Comparison of ENCODE assay signal across 26 mouse cellular contexts in genomic region chr5:118575909-118576308, GRCm38 (mm10). TPM values are rescaled to one million over a fixed set of nuclear protein-coding genes. Genes with fewer than 3 reads are reported as not detected.
DNase-seq lines count a peak whose midpoint lies in the region; ATAC-seq and TF ChIP-seq lines count a peak whose summit lies in the region.
"Had no signal": no experiment of that assay in that cellular context is flagged by ENCODE, and none has a peak within 500 bp of the region (broad histone marks: within the 10 kb centered on the region; RNA-seq: fewer than 3 reads in every experiment).

No protein-coding gene starts in this region.

- no peak for TF ChIP-seq CTCF in layer of hippocampus, adult 2 months (conservative IDR thresholded peaks at IDR 0.05)

- H3K4me3 ChIP-seq in forebrain, embryonic 12.5 days (replicated peaks): no peak overlapping the region
- no peak overlapping the region for H3K4me3 ChIP-seq in forebrain, embryonic 15.5 days
- H3K4me3 ChIP-seq in hindbrain, embryonic 15.5 days: no peak overlapping the region
- H3K4me3 ChIP-seq in hindbrain, embryonic 11.5 days (ENCODE audit: low read depth, low read length): no peak overlapping the region
- H3K4me3 ChIP-seq in layer of hippocampus, adult 2 months: no peak overlapping the region
- H3K4me3 ChIP-seq: embryonic facial prominence, embryonic 10.5 days; embryonic facial prominence, embryonic 15.5 days; heart, adult 2 months; left cerebral cortex, adult 2 months; limb, embryonic 12.5 days; liver, embryonic 15.5 days had no signal

- no peak for ATAC-seq in forebrain, embryonic 12.5 days (ENCODE audit: low FRiP score)
- ATAC-seq in forebrain, embryonic 15.5 days (replicated peaks): no peak
- 0 out of 2 replicates have a peak, but pooled peaks have one; percentile 31 for ATAC-seq in hindbrain, embryonic 15.5 days (ENCODE audit: low FRiP score, low read depth)
- ATAC-seq in hindbrain, embryonic 11.5 days (ENCODE audit: low FRiP score): no peak
- ATAC-seq in erythroblast, adult 5-6 weeks (replicated peaks; ENCODE audit: low FRiP score, poor library complexity, severe bottlenecking): no peak
- ATAC-seq: forebrain, postnatal 0 days; hindbrain, embryonic 16.5 days; intestine, postnatal 0 days had no signal

- 64% methylated on average over 6 of the region's 6 CpGs for WGBS in forebrain, embryonic 12.5 days
- WGBS in forebrain, embryonic 15.5 days: 62% methylated on average over 6 of the region's 6 CpGs
- 43% methylated on average over 6 of the region's 6 CpGs for WGBS in hindbrain, embryonic 15.5 days
- WGBS in hindbrain, embryonic 11.5 days: 52% methylated on average over 6 of the region's 6 CpGs

- no peaks in the 10 kb centered on the region for H3K27me3 ChIP-seq in forebrain, embryonic 12.5 days
- H3K27me3 ChIP-seq in forebrain, embryonic 15.5 days: no peaks in the 10 kb centered on the region
- no peaks in the 10 kb centered on the region for H3K27me3 ChIP-seq in hindbrain, embryonic 15.5 days
- no peaks in the 10 kb centered on the region for H3K27me3 ChIP-seq in hindbrain, embryonic 11.5 days (ENCODE audit: control insufficient read depth, insufficient read depth, low read length)
- H3K27me3 ChIP-seq: embryonic facial prominence, embryonic 15.5 days; limb, embryonic 12.5 days; liver, embryonic 15.5 days had no signal

- peaks cover 48% of the 10 kb centered on the region for H3K4me1 ChIP-seq in forebrain, embryonic 12.5 days
- peaks cover 76% of the 10 kb centered on the region for H3K4me1 ChIP-seq in forebrain, embryonic 15.5 days
- peaks cover 62% of the 10 kb centered on the region for H3K4me1 ChIP-seq in hindbrain, embryonic 15.5 days (replicated peaks)
- H3K4me1 ChIP-seq in hindbrain, embryonic 11.5 days (replicated peaks; ENCODE audit: control insufficient read depth, insufficient read depth, low read length): no peaks in the 10 kb centered on the region; the same call in 1 of the 2 replicates

- H3K9ac ChIP-seq in forebrain, embryonic 12.5 days: no peak overlapping the region
- H3K9ac ChIP-seq in forebrain, embryonic 15.5 days (replicated peaks): no peak overlapping the region
- H3K9ac ChIP-seq in hindbrain, embryonic 15.5 days: no peak overlapping the region
- H3K9ac ChIP-seq in hindbrain, embryonic 11.5 days (ENCODE audit: low read depth, low read length): no peak overlapping the region
- H3K9ac ChIP-seq: embryonic facial prominence, embryonic 15.5 days; forebrain, postnatal 0 days; limb, embryonic 12.5 days; liver, embryonic 15.5 days; lung, embryonic 14.5 days had no signal

- no peak for DNase-seq in hindbrain, embryonic 11.5 days (ENCODE audit: low spot score)
- no peak for DNase-seq in layer of hippocampus, adult 2 months (ENCODE audit: low spot score in 2 of 2)
- no peak for DNase-seq in layer of hippocampus, adult 8-10 months (ENCODE audit: low spot score in 2 of 2)
- DNase-seq in A20 (ENCODE audit: low read depth, low spot score): peak; percentile 56
- DNase-seq: adrenal gland, adult 8-10 months; cerebellum, adult 8-10 months; forebrain, postnatal 0 days; heart, adult 2 months; heart, postnatal 14 days; lung, embryonic 14.5 days; lung, postnatal 14 days; right cerebral cortex, adult 18-20 months; spleen, adult 18-20 months had no signal

- H3K9me3 ChIP-seq in forebrain, embryonic 12.5 days: no peaks in the 10 kb centered on the region
- no peaks in the 10 kb centered on the region for H3K9me3 ChIP-seq in forebrain, embryonic 15.5 days
- H3K9me3 ChIP-seq in hindbrain, embryonic 15.5 days: no peaks in the 10 kb centered on the region
- H3K9me3 ChIP-seq in hindbrain, embryonic 11.5 days (ENCODE audit: control insufficient read depth, low read length): no peaks in the 10 kb centered on the region
- H3K9me3 ChIP-seq: embryonic facial prominence, embryonic 10.5 days; embryonic facial prominence, embryonic 15.5 days; G1E; limb, embryonic 12.5 days; liver, embryonic 15.5 days had no signal

- H3K36me3 ChIP-seq in forebrain, embryonic 12.5 days (replicated peaks): no peaks in the 10 kb centered on the region
- H3K36me3 ChIP-seq in forebrain, embryonic 15.5 days: no peaks in the 10 kb centered on the region
- H3K36me3 ChIP-seq in hindbrain, embryonic 15.5 days: no peaks in the 10 kb centered on the region
- H3K36me3 ChIP-seq in hindbrain, embryonic 11.5 days (ENCODE audit: control insufficient read depth, insufficient read depth, low read length): no peaks in the 10 kb centered on the region
- H3K36me3 ChIP-seq: embryonic facial prominence, embryonic 10.5 days; embryonic facial prominence, embryonic 15.5 days; limb, embryonic 12.5 days had no signal

- H3K27ac ChIP-seq in forebrain, embryonic 12.5 days: 0 out of 2 replicates have a peak overlapping the region, but pooled peaks have one; percentile 10
- no peak overlapping the region for H3K27ac ChIP-seq in forebrain, embryonic 15.5 days (replicated peaks)
- H3K27ac ChIP-seq in hindbrain, embryonic 15.5 days (replicated peaks): 0 out of 2 replicates have a peak overlapping the region, but pooled peaks have one; percentile 7
- H3K27ac ChIP-seq in hindbrain, embryonic 11.5 days (ENCODE audit: low read depth, low read length): no peak overlapping the region
- H3K27ac ChIP-seq in layer of hippocampus, adult 2 months: peak overlapping the region; percentile 48; the same call in 1 of the 2 replicates
- H3K27ac ChIP-seq: embryonic facial prominence, embryonic 10.5 days; embryonic facial prominence, embryonic 15.5 days; heart, adult 2 months; kidney, postnatal 0 days; left cerebral cortex, adult 2 months; limb, embryonic 12.5 days; liver, embryonic 15.5 days had no signal

- no peak overlapping the region for H3K4me2 ChIP-seq in forebrain, embryonic 12.5 days
- H3K4me2 ChIP-seq in forebrain, embryonic 15.5 days (replicated peaks): no peak overlapping the region
- H3K4me2 ChIP-seq in hindbrain, embryonic 15.5 days: no peak overlapping the region
- H3K4me2 ChIP-seq in hindbrain, embryonic 11.5 days (replicated peaks; ENCODE audit: low read depth, low read length): no peak overlapping the region
- H3K4me2 ChIP-seq: embryonic facial prominence, embryonic 15.5 days; limb, embryonic 12.5 days; liver, embryonic 15.5 days; lung, embryonic 14.5 days had no signal

RNA-seq across cellular contexts. Expression of gene Med13l, which starts 15.4 kb away (rescaled TPM):
- polyA plus RNA-seq in forebrain, embryonic 12.5 days (2016; fragmentation: Nextera tagmentation; extraction: Ambion mirVana): 17.7 and 19.1 TPM in 2 replicates
- 23.7 and 23.9 TPM in 2 replicates for polyA plus RNA-seq in forebrain, embryonic 15.5 days (2015; fragmentation: Nextera tagmentation; extraction: Ambion mirVana)
- polyA plus RNA-seq in hindbrain, embryonic 15.5 days (2015; fragmentation: Nextera tagmentation; extraction: Ambion mirVana): 13.7 and 14.7 TPM in 2 replicates
- 12.5 and 16.1 TPM in 2 replicates for polyA plus RNA-seq in hindbrain, embryonic 11.5 days (2014; fragmentation: Nextera tagmentation; extraction: Ambion mirVana)
- total RNA-seq in layer of hippocampus, adult 2 months (2021): 100 to 1,000 TPM; 121 to 128 TPM
- 100 to 1,000 TPM in 3 of 4 experiments, 10 to 100 TPM in 1; 94.9 to 137 (median 109) TPM for total RNA-seq in layer of hippocampus, adult 8-10 months (2022)
- 49.2 and 56.6 TPM in 2 replicates for total RNA-seq in erythroblast, adult 5-6 weeks (2015; ENCODE audit: low replicate concordance)
- 82.2 and 99.3 TPM in 2 replicates for total RNA-seq in erythroblast, adult 5-6 weeks (2017; ENCODE audit: low replicate concordance)

Comparison
In these comparisons a context has a peak if more than half of its experiments do, and no peak if none do; other contexts are left out.
1. H3K27ac ChIP-seq: peak in forebrain, embryonic 12.5 days (single experiment), hindbrain, embryonic 15.5 days (single experiment) and layer of hippocampus, adult 2 months (single experiment); none in forebrain, embryonic 15.5 days (single experiment) and hindbrain, embryonic 11.5 days (single experiment).